Mouse (Mus musculus) gastrocnemius, postnatal 14 days (tissue): Measurements from ENCODE around the gene Basp1. TPM values are rescaled to one million over a fixed set of nuclear protein-coding genes. Genes with fewer than 3 reads are reported as not detected.

Experiments
- total RNA-seq, 2 experiments: library from RNA; stranded (reverse); gene quantifications; 2 replicates each; pipeline ENCODE4 v1.2.3; 2021

Basp1 gene
- total RNA-seq, 2 experiments from 2014 or later = 6.9 to 9.5 TPM

Other genes with a start within 250 kb of the Basp1 start
- gene Myo10, start 208.8 kb upstream of the Basp1 start, total RNA-seq = 10 to 100 TPM; 48.2 to 50.7 TPM